Mouse (Mus musculus) spleen, embryonic (tissue): ENCODE results near the gene Kcne1l.

Source experiments
- CTCF ChIA-PET: fragments of 350-600 bp; sonication (Branson Sonifier 250); formaldehyde crosslinking; loops from one replicate; lab custom pipeline; 2022; lab: Charles Lee

Gene Kcne1l

GRCm38 (mm10) chrX:142305869-142306581 is at the start of gene Kcne1l:
Gene Kcne1l (minus strand): TSS chrX:142306294.
- CTCF ChIA-PET = no interaction called here

- CTCF ChIA-PET = no interaction called here
These were observed 30.1 kb upstream of the Kcne1l start for GRCm38 (mm10) chrX:142336207-142336606.

GRCm38 (mm10) chrX:142335502-142335901 is 29.4 kb upstream of the Kcne1l start:
- CTCF ChIA-PET = no interaction called here

DNA sequence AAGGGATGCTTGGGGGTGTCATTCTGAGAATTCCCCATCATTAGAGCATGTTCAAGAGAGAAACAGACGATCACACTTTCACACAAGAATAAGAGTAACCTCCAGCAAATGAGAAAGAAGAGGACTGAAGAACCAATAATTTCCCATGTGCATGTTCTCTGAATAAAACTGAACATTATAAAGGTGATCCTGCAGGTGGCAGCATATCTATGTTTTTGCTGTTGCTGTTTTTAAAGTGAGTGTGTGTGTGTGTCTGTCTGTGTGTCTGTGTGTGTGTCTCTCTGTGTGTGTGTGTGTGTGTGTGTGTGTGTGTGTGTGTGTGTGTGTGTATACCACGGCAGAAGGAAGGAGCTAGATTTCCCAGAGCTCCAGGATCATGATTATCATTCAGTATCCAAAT is 19.7 kb upstream of the Kcne1l start:
- CTCF ChIA-PET = no interaction called here

DNA sequence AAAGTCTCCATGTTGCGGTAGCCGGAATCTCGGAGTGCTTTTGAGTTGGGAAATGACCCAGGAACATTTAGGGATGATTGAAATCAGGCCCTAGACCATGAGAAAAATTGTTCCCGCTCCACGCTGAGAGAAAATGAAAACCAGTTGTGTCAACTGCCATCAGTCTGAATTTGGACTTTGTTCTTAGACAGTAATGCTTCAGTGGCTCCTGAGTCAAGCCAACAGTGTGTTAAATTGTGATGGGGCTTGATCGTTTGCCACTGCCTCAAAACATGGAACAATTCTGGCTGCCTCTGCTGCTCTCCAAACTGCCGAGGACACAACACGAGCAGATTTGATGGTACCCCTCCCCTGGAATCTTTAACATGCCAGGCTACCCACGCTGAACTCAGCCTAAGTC is 10.0 kb upstream of the Kcne1l start:
- CTCF ChIA-PET = no interaction called here

DNA sequence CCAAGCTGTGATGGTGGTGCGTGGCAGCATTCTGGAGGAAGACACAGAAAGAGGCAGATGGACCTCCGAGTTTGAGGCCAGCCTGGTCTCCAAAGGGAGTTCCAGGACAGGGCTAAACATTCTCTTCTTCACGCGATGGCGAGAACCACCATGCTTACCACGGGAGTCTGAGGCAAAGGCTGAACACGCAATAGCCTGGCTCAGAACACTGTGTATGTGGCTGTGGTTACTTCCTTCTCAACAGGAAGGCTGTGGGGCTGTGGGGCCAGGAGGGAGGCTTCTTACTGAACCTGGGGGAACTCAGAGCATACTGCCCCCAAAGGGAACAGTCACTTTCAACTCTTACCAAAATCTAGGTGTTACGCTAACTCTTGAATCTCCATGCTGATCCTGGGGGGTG is 9.2 kb upstream of the Kcne1l start:
- CTCF ChIA-PET = no interaction called here

DNA sequence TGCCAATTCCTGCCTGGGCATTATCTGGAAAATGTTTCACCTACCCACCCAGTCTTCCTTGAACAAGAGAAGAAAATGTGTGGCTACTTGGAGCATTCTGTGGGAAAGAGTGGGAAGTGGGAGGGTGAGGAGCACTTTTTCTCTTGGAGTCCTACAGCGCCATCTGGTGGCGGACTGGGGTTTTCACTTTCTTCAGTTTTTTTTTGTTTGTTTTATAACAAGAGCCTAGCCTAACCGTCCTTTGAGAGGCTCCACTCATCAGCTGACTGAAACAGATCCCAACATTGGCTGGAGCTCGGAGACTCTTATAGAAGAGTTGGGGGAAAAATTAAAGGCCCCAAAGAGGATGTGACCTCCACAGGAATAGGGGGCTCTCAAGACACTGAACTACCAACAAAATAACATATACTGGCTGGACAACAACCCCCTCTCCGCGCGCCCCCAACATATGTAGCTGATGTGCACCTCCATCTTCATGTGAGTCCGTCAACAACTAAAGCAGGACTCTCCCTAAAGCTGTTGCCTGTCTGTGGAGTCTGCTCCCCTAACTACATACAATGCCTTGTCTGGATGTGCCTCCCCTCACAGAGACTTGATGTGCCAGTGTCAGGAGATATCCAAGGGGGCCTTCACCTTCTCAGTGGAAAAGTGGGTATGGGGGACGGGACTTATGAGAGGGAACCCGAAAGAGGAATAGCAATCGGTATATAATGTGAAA is 8.4 kb upstream of the Kcne1l start:
- CTCF ChIA-PET = no interaction called here

DNA sequence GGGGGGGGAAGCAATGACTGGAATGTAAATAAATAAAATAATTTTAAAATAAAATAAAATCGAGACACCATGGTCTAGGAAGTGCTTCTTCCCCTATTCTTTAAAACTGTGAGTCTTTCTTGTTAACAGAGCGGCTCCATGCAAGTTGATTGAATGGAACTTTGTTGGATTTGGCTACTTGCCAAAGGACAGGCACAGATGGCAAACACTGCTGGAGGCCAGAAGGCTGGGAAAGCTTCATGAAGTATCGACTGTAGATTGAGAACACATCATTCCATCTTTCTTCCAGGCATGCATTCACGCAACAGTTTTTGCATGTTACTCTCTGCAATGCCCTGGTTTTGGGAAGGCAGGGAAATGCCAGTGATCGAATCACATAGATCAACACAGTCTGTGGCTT is 4.3 kb upstream of the Kcne1l start:
- CTCF ChIA-PET = no interaction called here

GRCm38 (mm10) chrX:142305010-142305868 is 855 bp downstream of the Kcne1l start:
- CTCF ChIA-PET = no interaction called here

DNA sequence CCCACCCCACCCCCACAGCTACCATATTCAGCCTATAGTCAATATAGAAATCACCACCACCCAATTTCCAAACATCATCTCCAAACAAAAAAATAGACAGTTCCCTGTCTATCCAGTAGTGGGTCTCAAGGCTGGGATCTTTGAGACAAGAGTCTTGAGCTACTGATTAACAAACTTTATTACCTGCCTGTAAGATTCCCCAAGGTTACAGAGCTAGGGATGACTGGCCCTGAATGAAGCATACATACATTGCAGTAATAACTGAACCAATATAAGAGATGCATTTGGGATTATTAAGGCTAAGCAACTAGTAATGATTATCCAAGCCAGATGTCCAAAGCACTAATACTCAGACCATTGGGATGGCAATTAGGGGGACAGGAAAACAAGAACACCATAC is 1.5 kb downstream of the Kcne1l start:
- CTCF ChIA-PET = interaction anchor here (0.6 kb wide), 1 partner anchor 34 kb away, joined by 3 read pairs; no protein-coding TSS in a partner anchor

- CTCF ChIA-PET = no interaction called here
These were observed 2.6 kb downstream of the Kcne1l start for GRCm38 (mm10) chrX:142303456-142303855.

DNA sequence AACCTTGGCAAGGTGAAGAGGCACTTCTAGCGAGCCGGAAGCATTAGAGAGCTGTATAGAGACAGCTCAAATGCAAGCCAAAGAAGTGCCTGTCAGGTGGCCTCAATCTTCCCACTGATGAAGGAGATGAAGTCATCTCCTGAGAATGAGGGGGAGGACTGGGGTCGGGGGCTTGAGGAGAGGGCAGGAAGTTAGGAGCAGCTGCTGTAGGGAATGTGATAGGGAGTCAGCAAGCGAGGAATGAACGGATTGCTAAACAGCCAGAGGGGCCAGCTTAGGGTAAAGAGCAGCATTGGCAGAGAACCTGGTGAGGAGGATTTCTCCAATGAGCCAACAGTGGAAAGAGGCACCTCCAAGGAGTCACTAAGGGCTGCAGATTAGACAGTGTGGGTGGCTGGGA is 20.2 kb downstream of the Kcne1l start:
- CTCF ChIA-PET = no interaction called here

DNA sequence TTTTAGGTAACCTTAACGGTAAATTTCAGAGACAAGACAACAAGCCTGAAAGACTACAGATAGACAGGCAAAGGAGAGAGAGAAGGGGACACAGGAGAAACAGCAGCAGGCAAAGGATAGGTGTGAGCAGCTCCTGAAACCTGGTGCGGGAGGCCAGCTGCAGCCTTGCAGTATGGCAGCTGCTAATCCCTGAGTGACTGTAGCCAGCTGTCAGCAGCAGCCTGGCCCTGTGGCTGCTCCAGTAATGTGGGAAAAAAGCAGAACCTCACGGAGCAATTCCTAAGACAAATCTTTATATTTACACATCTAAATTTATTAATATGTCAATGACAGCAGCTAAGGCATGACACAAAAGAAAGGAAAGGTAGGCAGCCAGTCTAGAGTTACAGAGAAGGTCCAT is 29.5 kb downstream of the Kcne1l start:
- CTCF ChIA-PET = no interaction called here

- CTCF ChIA-PET = interaction anchor here (0.6 kb wide), 1 partner anchor 47 kb away, joined by 5 read pairs; no protein-coding TSS in a partner anchor
These were observed 30.1 kb downstream of the Kcne1l start for GRCm38 (mm10) chrX:142276031-142276430.
